Mouse (Mus musculus) G1E (cell line): ENCODE measurements around the gene Fgfr2.

Source experiments
- CTCF ChIP-seq: IDR thresholded peaks from 2 replicates; pipeline ENCODE4 v1.5.1; 2012; ENCODE audit warnings: low read depth, low read length, inconsistent platforms, mixed read lengths
- GATA1 ChIP-seq: IDR thresholded peaks from 2 replicates; pipeline ENCODE4 v1.6.1; 2012; ENCODE audit warnings: borderline replicate concordance, low read length, inconsistent platforms, mixed read lengths
- POLR2AphosphoS5 ChIP-seq: IDR thresholded peaks from 2 replicates; pipeline ENCODE4 v1.6.1; 2012; ENCODE audit warnings: low read depth, low read length, inconsistent platforms; ENCODE audit not compliant: insufficient replicate concordance

GRCm38 (mm10) chr7:131345856-131346541 is 1777.2 kb downstream of the Fgfr2 start:
- TF ChIP-seq GATA1 (no peak), CTCF (no peak), POLR2AphosphoS5 (no peak)
